Mouse (Mus musculus) lung, embryonic 15.5 days (tissue): ENCODE measurements around the gene Egf. TPM values are rescaled to one million over a fixed set of nuclear protein-coding genes. Genes with fewer than 3 reads are reported as not detected.

Source experiments
- ATAC-seq: fragments of 200-750 bp; cut with Nextera tagmentation; 2 replicates; pipeline ENCODE4 v1.8.0; 2017; ENCODE audit warnings: moderate number of reproducible peaks, borderline replicate concordance; ENCODE audit not compliant: low FRiP score, low TSS enrichment; ENCODE audit errors: extremely low read depth
- H3K27ac ChIP-seq: fragments of 300-500 bp; sonication (generic); 2 replicates; pipeline ENCODE4 v1.5.1; 2015; ENCODE audit warnings: moderate library complexity, mild to moderate bottlenecking, inconsistent platforms
- H3K27me3 ChIP-seq: fragments of 300-500 bp; sonication (generic); 2 replicates; pipeline ENCODE4 v1.6.1; 2015; ENCODE audit warnings: inconsistent platforms
- H3K36me3 ChIP-seq: fragments of 300-500 bp; sonication (generic); 2 replicates; pipeline ENCODE4 v1.6.1; 2015; ENCODE audit warnings: inconsistent platforms
- H3K4me1 ChIP-seq: fragments of 300-500 bp; sonication (generic); 2 replicates; pipeline ENCODE4 v1.6.1; 2015; ENCODE audit warnings: inconsistent platforms
- H3K4me2 ChIP-seq: fragments of 300-500 bp; sonication (generic); 2 replicates; pipeline ENCODE4 v1.6.1; 2015; ENCODE audit warnings: inconsistent platforms, mild to moderate bottlenecking, moderate library complexity
- H3K4me3 ChIP-seq: fragments of 300-500 bp; sonication (generic); 2 replicates; pipeline ENCODE4 v1.5.1; 2015; ENCODE audit warnings: mild to moderate bottlenecking, inconsistent platforms
- H3K9ac ChIP-seq: fragments of 300-500 bp; sonication (generic); 2 replicates; pipeline ENCODE4 v1.6.1; 2015; ENCODE audit warnings: inconsistent platforms
- H3K9me3 ChIP-seq: fragments of 300-500 bp; sonication (generic); 2 replicates; pipeline ENCODE4 v1.6.1; 2016; ENCODE audit warnings: inconsistent platforms
- WGBS: fragments of 180-500 bp; shearing (Covaris S2); methylation state at CpG from one replicate; pipeline ENCODE4 v1.1.7; 2015; 5-methylcytosine and 5-hydroxymethylcytosine counted together
- polyA plus RNA-seq: library from polyadenylated mRNA; unstranded; fragments of >200 nt; fragmentation: Nextera tagmentation; extraction: Ambion mirVana; gene quantifications from 2 replicates; pipeline ENCODE4 v1.2.1, GENCODE M21; 2015

The Egf gene
- polyA plus RNA-seq, 1 experiment from 2014 or later = 1.3 TPM

- H3K4me3 ChIP-seq = no peak overlapping the region
- H3K27me3 ChIP-seq = no peaks in the 10 kb centered on the region
- H3K4me1 ChIP-seq = peaks cover 30% of the 10 kb centered on the region
- H3K9ac ChIP-seq = no peak overlapping the region
- 73% methylated on average over 5 of the region's 5 CpGs for WGBS
- ATAC-seq = no peak
- no peak overlapping the region for H3K27ac ChIP-seq
- H3K36me3 ChIP-seq = no peaks in the 10 kb centered on the region
- H3K4me2 ChIP-seq = no peak overlapping the region
- no peaks in the 10 kb centered on the region for H3K9me3 ChIP-seq
Observed at GRCm38 (mm10) chr3:129648598-129648997, 106.5 kb downstream of the Egf start.

- Histone ChIP-seq H3K36me3 (no peaks in the 10 kb centered on the region), H3K9ac (no peak overlapping the region), H3K4me2 (no peak overlapping the region), H3K4me1 (peaks cover 30% of the 10 kb centered on the region), H3K4me3 (no peak overlapping the region), H3K27me3 (no peaks in the 10 kb centered on the region), H3K9me3 (no peaks in the 10 kb centered on the region), H3K27ac (no peak overlapping the region)
- WGBS = 82% methylated on average over 10 of the region's 10 CpGs
- no peak for ATAC-seq
Observed at GRCm38 (mm10) chr3:129647312-129647711, 107.8 kb downstream of the Egf start.

- peaks cover 5% of the 10 kb centered on the region; the same call in 1 of the 2 replicates for H3K27me3 ChIP-seq
- H3K4me3 ChIP-seq = no peak overlapping the region
- 40% methylated on average over 5 of the region's 5 CpGs for WGBS
- H3K27ac ChIP-seq = no peak overlapping the region
- no peaks in the 10 kb centered on the region for H3K9me3 ChIP-seq
- H3K4me1 ChIP-seq = peaks cover 30% of the 10 kb centered on the region
- no peaks in the 10 kb centered on the region for H3K36me3 ChIP-seq
- H3K9ac ChIP-seq = no peak overlapping the region
- ATAC-seq = no peak
- H3K4me2 ChIP-seq = no peak overlapping the region
Observed at GRCm38 (mm10) chr3:129646781-129647180, 108.3 kb downstream of the Egf start.

GRCm38 (mm10) chr3:129645409-129645808 lies 109.7 kb downstream of the Egf start:
- no peak overlapping the region for H3K9ac ChIP-seq
- no peak overlapping the region for H3K4me3 ChIP-seq
- H3K9me3 ChIP-seq = no peaks in the 10 kb centered on the region
- peaks cover 12% of the 10 kb centered on the region; the same call in 1 of the 2 replicates for H3K27me3 ChIP-seq
- H3K4me1 ChIP-seq = peaks cover 33% of the 10 kb centered on the region
- H3K36me3 ChIP-seq = no peaks in the 10 kb centered on the region
- peak overlapping the region; percentile 65 for H3K27ac ChIP-seq
- peak; percentile 91 for ATAC-seq
- WGBS = 29% methylated on average over 3 of the region's 3 CpGs
- H3K4me2 ChIP-seq = no peak overlapping the region

GRCm38 (mm10) chr3:129641621-129642020 lies 113.5 kb downstream of the Egf start:
- no peak overlapping the region for H3K9ac ChIP-seq
- H3K4me2 ChIP-seq = no peak overlapping the region
- peaks cover 18% of the 10 kb centered on the region for H3K4me1 ChIP-seq
- peaks cover 16% of the 10 kb centered on the region; the same call in 1 of the 2 replicates for H3K27me3 ChIP-seq
- H3K27ac ChIP-seq = no peak overlapping the region
- no peaks in the 10 kb centered on the region for H3K9me3 ChIP-seq
- no peak for ATAC-seq
- H3K36me3 ChIP-seq = no peaks in the 10 kb centered on the region
- 90% methylated on average over 7 of the region's 7 CpGs for WGBS
- H3K4me3 ChIP-seq = no peak overlapping the region

- Histone ChIP-seq H3K9ac (no peak overlapping the region), H3K4me3 (no peak overlapping the region), H3K4me1 (peaks cover 7% of the 10 kb centered on the region), H3K4me2 (no peak overlapping the region), H3K27me3 (peaks cover 16% of the 10 kb centered on the region; the same call in 1 of the 2 replicates), H3K36me3 (no peaks in the 10 kb centered on the region), H3K9me3 (no peaks in the 10 kb centered on the region), H3K27ac (no peak overlapping the region)
- no peak for ATAC-seq
- 69% methylated on average over 10 of the region's 10 CpGs for WGBS
Observed at GRCm38 (mm10) chr3:129640211-129641000, 114.7 kb downstream of the Egf start.

- WGBS = 37% methylated on average over 5 of the region's 5 CpGs
- H3K27me3 ChIP-seq = peaks cover 16% of the 10 kb centered on the region; the same call in 1 of the 2 replicates
- no peak overlapping the region for H3K4me3 ChIP-seq
- no peak for ATAC-seq
- no peaks in the 10 kb centered on the region for H3K9me3 ChIP-seq
- H3K4me1 ChIP-seq = peaks cover 7% of the 10 kb centered on the region
- H3K36me3 ChIP-seq = no peaks in the 10 kb centered on the region
- no peak overlapping the region for H3K27ac ChIP-seq
- H3K9ac ChIP-seq = no peak overlapping the region
- no peak overlapping the region for H3K4me2 ChIP-seq
Observed at GRCm38 (mm10) chr3:129639701-129640100, 115.4 kb downstream of the Egf start.

GRCm38 (mm10) chr3:129637446-129637845 lies 117.7 kb downstream of the Egf start:
- H3K4me1 ChIP-seq = peaks cover 7% of the 10 kb centered on the region
- no peak overlapping the region for H3K27ac ChIP-seq
- no peaks in the 10 kb centered on the region for H3K9me3 ChIP-seq
- peaks cover 19% of the 10 kb centered on the region; the same call in 1 of the 2 replicates for H3K27me3 ChIP-seq
- no peak for ATAC-seq
- 64% methylated on average over 6 of the region's 6 CpGs for WGBS
- no peaks in the 10 kb centered on the region for H3K36me3 ChIP-seq
- no peak overlapping the region for H3K9ac ChIP-seq
- no peak overlapping the region for H3K4me2 ChIP-seq
- no peak overlapping the region for H3K4me3 ChIP-seq

GRCm38 (mm10) chr3:129634260-129634901 lies 120.7 kb downstream of the Egf start:
- Histone ChIP-seq H3K4me3 (no peak overlapping the region), H3K9me3 (no peaks in the 10 kb centered on the region), H3K27ac (no peak overlapping the region), H3K4me1 (no peaks in the 10 kb centered on the region), H3K9ac (no peak overlapping the region), H3K27me3 (peaks cover 7% of the 10 kb centered on the region; the same call in 1 of the 2 replicates), H3K36me3 (no peaks in the 10 kb centered on the region), H3K4me2 (no peak overlapping the region)
- no peak for ATAC-seq
- 79% methylated on average over 11 of the region's 11 CpGs for WGBS

- no peaks in the 10 kb centered on the region for H3K4me1 ChIP-seq
- WGBS = 52% methylated on average over 8 of the region's 8 CpGs
- no peak overlapping the region for H3K4me2 ChIP-seq
- ATAC-seq = no peak
- no peak overlapping the region for H3K4me3 ChIP-seq
- H3K27ac ChIP-seq = no peak overlapping the region
- H3K27me3 ChIP-seq = peaks cover 5% of the 10 kb centered on the region; the same call in 1 of the 2 replicates
- no peak overlapping the region for H3K9ac ChIP-seq
- H3K9me3 ChIP-seq = no peaks in the 10 kb centered on the region
- no peaks in the 10 kb centered on the region for H3K36me3 ChIP-seq
Observed at GRCm38 (mm10) chr3:129633518-129633917, 121.6 kb downstream of the Egf start.

- no peak overlapping the region for H3K9ac ChIP-seq
- peaks cover 12% of the 10 kb centered on the region; the same call in 1 of the 2 replicates for H3K27me3 ChIP-seq
- H3K36me3 ChIP-seq = no peaks in the 10 kb centered on the region
- H3K27ac ChIP-seq = no peak overlapping the region
- no peak overlapping the region for H3K4me2 ChIP-seq
- 89% methylated on average over 5 of the region's 5 CpGs for WGBS
- no peaks in the 10 kb centered on the region for H3K4me1 ChIP-seq
- no peak for ATAC-seq
- H3K4me3 ChIP-seq = no peak overlapping the region
- no peaks in the 10 kb centered on the region for H3K9me3 ChIP-seq
Observed at GRCm38 (mm10) chr3:129631857-129632256, 123.3 kb downstream of the Egf start.

GRCm38 (mm10) chr3:129631018-129631417 lies 124.1 kb downstream of the Egf start:
- peak; percentile 77; the same call in 1 of the 2 replicates for ATAC-seq
- WGBS = 52% methylated on average over 1 of the region's 1 CpGs

More at GRCm38 (mm10) chr3:129631018-129631417, 124.1 kb downstream of the Egf start:
- Histone ChIP-seq H3K4me3 (no peak overlapping the region), H3K9ac (no peak overlapping the region), H3K27ac (no peak overlapping the region), H3K27me3 (peaks cover 20% of the 10 kb centered on the region), H3K4me2 (no peak overlapping the region), H3K9me3 (no peaks in the 10 kb centered on the region), H3K36me3 (no peaks in the 10 kb centered on the region), H3K4me1 (no peaks in the 10 kb centered on the region)
